Mouse (Mus musculus) E14TG2a.4 (cell line): ENCODE measurements around the gene Rpl27.

Experiments
- CTCF ChIP-seq: conservative IDR thresholded peaks from 2 replicates; pipeline ENCODE4 v1.5.1; 2014; ENCODE audit warnings: low read length
- POU5F1 ChIP-seq: IDR thresholded peaks from 2 replicates; pipeline ENCODE4 v1.6.1; 2014; ENCODE audit warnings: low read length, borderline replicate concordance

DNA sequence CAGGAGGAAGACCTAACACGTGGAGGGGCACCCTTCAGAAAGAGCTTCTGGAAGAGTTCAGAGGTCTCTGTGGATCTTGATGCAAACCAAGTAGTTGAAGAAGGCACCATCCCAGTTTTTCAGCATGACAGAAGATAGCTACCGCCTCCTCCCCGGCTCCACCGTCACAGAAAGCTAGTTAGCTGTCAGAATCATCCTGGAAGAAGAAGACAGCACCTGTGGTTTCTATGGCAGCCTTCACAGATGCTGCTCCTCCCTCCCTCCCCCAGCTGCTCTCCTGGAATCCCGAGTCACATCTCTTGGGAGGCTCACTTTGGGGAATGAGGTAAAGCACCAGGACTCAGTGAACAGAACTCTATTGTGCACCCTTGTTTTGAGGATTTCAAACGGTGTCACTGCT is 23.1 kb upstream of the Rpl27 start:
- no peak for TF ChIP-seq CTCF
- no peak for TF ChIP-seq POU5F1
